Mouse (Mus musculus) stomach, postnatal 0 days (tissue): ENCODE measurements around the gene Aldh1l1.

ENCODE experiments used
- CTCF ChIP-seq: IDR thresholded peaks from 2 replicates; pipeline ENCODE4 v1.5.1; 2016; ENCODE audit warnings: antibody characterized with exemption, low read depth, mild to moderate bottlenecking, moderate library complexity
- EP300 ChIP-seq: optimal IDR thresholded peaks from 2 replicates; pipeline ENCODE3; 2016; ENCODE audit warnings: antibody characterized with exemption

DNA sequence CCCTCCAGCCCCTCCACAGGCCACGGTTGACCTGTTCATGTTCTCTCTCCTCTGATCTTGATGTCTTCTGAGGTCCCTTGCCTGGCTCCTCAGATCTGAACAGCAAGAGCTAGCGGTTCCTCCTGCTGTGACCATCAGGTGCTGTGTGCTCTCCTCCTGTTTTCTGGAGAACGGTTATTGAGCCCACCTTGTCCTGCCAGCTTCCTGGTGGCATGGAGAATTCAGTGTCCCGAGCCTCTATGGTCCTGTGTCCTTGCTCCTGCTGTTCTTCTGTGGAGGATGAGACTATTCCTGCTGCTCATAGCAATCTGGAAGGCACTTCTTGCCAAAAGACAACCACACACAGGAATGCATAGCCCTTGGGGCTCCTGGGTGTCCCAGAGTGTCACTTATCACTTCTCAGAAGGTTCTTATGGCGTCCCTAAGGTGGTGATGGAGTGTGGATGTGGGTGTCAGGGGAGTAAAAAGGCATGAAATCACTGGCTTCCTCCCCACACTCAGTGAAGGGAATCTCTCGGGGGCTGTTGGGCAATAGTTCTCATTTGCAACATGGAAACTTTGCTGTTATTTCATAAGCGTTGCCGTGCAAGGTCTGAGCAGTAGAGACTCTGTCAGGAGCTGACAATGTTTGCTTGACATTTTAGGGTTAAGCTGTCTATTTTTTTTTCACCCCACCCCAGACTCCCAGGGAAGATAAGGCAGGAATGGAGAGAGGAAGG lies 15.2 kb downstream of the Aldh1l1 start:
- TF ChIP-seq CTCF = no peak
- no peak for TF ChIP-seq EP300
